Mouse (Mus musculus) midbrain, embryonic 11.5 days (tissue): ENCODE results near the gene Dpep2nb. TPM values are rescaled to one million over a fixed set of nuclear protein-coding genes. Genes with fewer than 3 reads are reported as not detected.
"Not testable (repeated sequence)": the region's sequence is repeated elsewhere in the genome, so short reads cannot be mapped to it uniquely, and the experiment has no call there.

Experiments used
- ATAC-seq: fragments of 200-750 bp; cut with Nextera tagmentation; 2 replicates; pipeline ENCODE4 v1.8.0; 2017; ENCODE audit warnings: moderate TSS enrichment, moderate library complexity; ENCODE audit not compliant: low FRiP score
- DNase-seq: peaks from one replicate; pipeline ENCODE4 v3.0.0; 2015; ENCODE audit warnings: low spot score; ENCODE audit errors: missing footprints
- H3K27ac ChIP-seq: fragments of 300-500 bp; sonication (generic); 2 replicates; pipeline ENCODE4 v1.5.1; 2014; ENCODE audit warnings: low read depth, low read length
- H3K27me3 ChIP-seq: fragments of 300-500 bp; sonication (generic); 2 replicates; pipeline ENCODE4 v1.6.1; 2014; ENCODE audit warnings: mild to moderate bottlenecking, low read length, moderate library complexity, mixed read lengths; ENCODE audit not compliant: control insufficient read depth, insufficient read depth
- H3K36me3 ChIP-seq: fragments of 300-500 bp; sonication (generic); 2 replicates; pipeline ENCODE4 v1.6.1; 2014; ENCODE audit warnings: mild to moderate bottlenecking, low read length, moderate library complexity, mixed read lengths; ENCODE audit not compliant: control insufficient read depth, insufficient read depth
- H3K4me1 ChIP-seq: fragments of 300-500 bp; sonication (generic); 2 replicates; pipeline ENCODE4 v1.6.1; 2014; ENCODE audit warnings: low read length; ENCODE audit not compliant: control insufficient read depth, insufficient read depth
- H3K4me2 ChIP-seq: fragments of 300-500 bp; sonication (generic); 2 replicates; pipeline ENCODE4 v1.6.1; 2014; ENCODE audit warnings: mild to moderate bottlenecking, moderate library complexity
- H3K4me3 ChIP-seq: fragments of 300-500 bp; sonication (generic); 2 replicates; pipeline ENCODE4 v1.5.1; 2014; ENCODE audit warnings: low read depth, low read length
- H3K9ac ChIP-seq: fragments of 300-500 bp; sonication (generic); 2 replicates; pipeline ENCODE4 v1.6.1; 2014; ENCODE audit warnings: low read length
- H3K9me3 ChIP-seq: fragments of 300-500 bp; sonication (generic); 2 replicates; pipeline ENCODE4 v1.6.1; 2016; ENCODE audit warnings: low read length; ENCODE audit not compliant: control insufficient read depth
- WGBS: fragments of 180-500 bp; shearing (Covaris S2); extraction: QIAGEN DNeasy Blood & Tissue Kit; methylation state at CpG from one replicate; pipeline ENCODE4 v1.1.7; 2014; 5-methylcytosine and 5-hydroxymethylcytosine counted together
- polyA plus RNA-seq: library from polyadenylated mRNA; unstranded; fragments of >200 nt; fragmentation: Nextera tagmentation; extraction: Ambion mirVana; gene quantifications from 2 replicates; pipeline ENCODE4 v1.2.1, GENCODE M21; 2014

Dpep2nb gene
- polyA plus RNA-seq, 1 experiment from 2014 or later, result not detected

DNA sequence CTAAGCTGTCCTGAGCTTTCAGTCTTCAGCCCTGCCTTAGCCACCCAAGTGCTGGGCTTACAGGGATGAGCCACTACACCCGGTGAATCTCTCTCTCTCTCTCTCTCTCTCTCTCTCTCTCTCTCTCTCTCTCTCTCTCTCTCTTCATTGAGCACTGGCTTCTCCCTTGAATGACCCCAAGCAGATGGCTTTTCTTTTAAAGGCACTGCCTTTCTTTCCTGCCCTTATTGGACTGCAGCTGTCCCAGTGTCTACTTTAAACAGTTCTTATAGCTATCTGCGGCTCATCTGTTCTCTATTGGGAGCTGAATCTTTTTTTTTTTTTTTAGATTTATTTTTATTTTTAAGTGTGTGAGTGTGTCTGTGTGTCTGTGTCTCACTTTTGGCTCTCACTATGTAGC lies 37.3 kb upstream of the Dpep2nb start:
- no peak for ATAC-seq
- no peak overlapping the region for H3K27ac ChIP-seq
- no peak overlapping the region for H3K4me2 ChIP-seq
- no peak for DNase-seq
- no peaks in the 10 kb centered on the region for H3K9me3 ChIP-seq
- H3K4me1 ChIP-seq, result no peaks in the 10 kb centered on the region
- no peak overlapping the region for H3K9ac ChIP-seq
- no peaks in the 10 kb centered on the region for H3K27me3 ChIP-seq
- H3K4me3 ChIP-seq, result no peak overlapping the region
- no peaks in the 10 kb centered on the region for H3K36me3 ChIP-seq
- WGBS, result 85% methylated on average over 2 of the region's 2 CpGs

DNA sequence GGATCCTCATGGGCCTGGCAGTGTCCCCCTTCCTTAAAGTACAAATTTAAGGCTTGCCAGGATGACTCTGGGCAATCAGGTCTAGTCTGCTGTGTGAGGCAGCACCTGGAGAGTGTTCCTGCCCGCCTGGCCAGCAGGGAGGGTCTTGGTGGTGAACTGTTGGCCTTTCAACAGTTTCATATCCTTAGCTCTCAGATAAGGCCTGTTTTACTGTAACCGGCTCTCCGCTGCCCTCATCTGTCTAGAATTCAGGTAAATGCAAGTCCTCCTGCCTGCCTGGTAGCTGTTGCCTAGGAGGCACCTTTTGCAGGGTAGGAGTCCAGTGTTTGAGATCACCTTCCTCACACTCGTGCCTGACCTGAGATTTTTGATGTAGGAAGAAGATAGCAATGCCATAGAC lies 34.4 kb upstream of the Dpep2nb start:
- Histone ChIP-seq H3K4me1 (no peaks in the 10 kb centered on the region), H3K27me3 (no peaks in the 10 kb centered on the region), H3K27ac (no peak overlapping the region), H3K9ac (no peak overlapping the region), H3K9me3 (no peaks in the 10 kb centered on the region), H3K4me2 (no peak overlapping the region), H3K4me3 (no peak overlapping the region), H3K36me3 (no peaks in the 10 kb centered on the region)
- ATAC-seq (no peak), DNase-seq (no peak)
- 84% methylated on average over 4 of the region's 4 CpGs for WGBS

DNA sequence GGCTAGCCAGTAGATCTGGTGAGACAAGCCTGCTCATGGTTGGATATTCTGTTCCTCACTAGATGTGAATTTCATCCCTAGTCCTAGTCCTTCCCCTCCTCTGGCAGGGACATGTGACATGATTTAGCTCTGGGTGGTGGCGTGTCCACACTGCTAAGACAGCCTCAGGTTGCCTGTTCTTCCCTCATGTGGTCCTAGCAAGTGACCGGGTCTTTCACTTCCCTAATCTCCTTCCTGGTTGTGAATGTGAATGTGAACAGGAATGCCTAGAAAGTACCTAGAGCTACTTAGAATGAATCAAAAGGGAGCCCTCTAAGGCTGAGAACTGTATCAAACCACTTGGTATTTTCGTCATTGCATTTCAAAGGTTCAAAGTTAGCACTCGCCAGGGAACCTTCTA lies 33.8 kb upstream of the Dpep2nb start:
- WGBS, result 86% methylated on average over 4 of the region's 4 CpGs
- Histone ChIP-seq H3K27me3 (no peaks in the 10 kb centered on the region), H3K4me3 (no peak overlapping the region), H3K36me3 (no peaks in the 10 kb centered on the region), H3K9me3 (no peaks in the 10 kb centered on the region), H3K9ac (no peak overlapping the region), H3K27ac (no peak overlapping the region), H3K4me1 (no peaks in the 10 kb centered on the region), H3K4me2 (no peak overlapping the region)
- ATAC-seq (no peak), DNase-seq (no peak)

DNA sequence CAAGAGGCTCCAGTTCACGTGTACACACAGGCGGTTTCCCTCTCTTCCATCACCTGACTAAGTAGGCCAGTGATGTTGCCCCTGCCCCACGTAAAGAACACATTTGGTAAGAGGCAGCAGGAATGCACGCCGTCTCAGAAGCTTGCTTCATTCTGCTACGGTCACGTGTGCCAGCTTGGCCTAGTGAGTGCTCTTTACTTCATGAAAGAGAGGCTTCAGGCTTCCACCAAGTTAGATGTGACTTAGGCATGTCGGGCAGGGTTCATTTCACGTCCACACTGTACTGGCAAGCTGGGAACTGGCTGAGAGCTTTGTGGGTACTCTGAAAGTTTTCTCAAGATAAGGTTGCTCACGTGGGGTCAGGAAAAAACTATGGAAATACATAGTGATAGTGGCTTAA lies 32.9 kb upstream of the Dpep2nb start:
- H3K4me1 ChIP-seq, result no peaks in the 10 kb centered on the region

DNA sequence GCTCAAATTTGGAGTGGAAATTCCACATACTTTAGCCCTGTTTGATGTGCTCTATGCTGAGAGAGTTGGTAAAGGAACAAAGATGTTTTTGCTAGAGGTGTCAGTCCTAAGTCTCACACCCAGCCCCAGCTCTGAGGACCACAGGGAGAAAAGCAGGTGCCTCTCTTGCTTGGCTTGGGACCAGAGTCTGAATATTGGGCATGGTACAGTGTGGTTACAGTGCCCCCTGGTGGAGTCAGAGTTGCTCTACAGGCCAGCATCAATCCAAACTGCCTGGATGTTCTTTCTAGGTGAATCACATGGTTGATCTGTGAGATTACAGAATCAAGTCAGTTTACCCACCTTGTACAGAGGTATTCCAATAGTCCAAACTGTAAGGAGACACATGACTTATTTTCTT lies 16.7 kb upstream of the Dpep2nb start:
- DNase-seq, result peak; percentile 91
- no peak for ATAC-seq
- H3K4me2 ChIP-seq, result no peak overlapping the region

More for the DNA sequence above, 32.9 kb upstream of the Dpep2nb start:
- DNase-seq, result no peak
- 94% methylated on average over 10 of the region's 10 CpGs for WGBS
- H3K36me3 ChIP-seq, result no peaks in the 10 kb centered on the region
- no peaks in the 10 kb centered on the region for H3K9me3 ChIP-seq
- H3K4me2 ChIP-seq, result no peak overlapping the region
- no peak overlapping the region for H3K4me3 ChIP-seq
- no peak overlapping the region for H3K27ac ChIP-seq
- no peak overlapping the region for H3K9ac ChIP-seq
- no peaks in the 10 kb centered on the region for H3K27me3 ChIP-seq
- ATAC-seq, result no peak

DNA sequence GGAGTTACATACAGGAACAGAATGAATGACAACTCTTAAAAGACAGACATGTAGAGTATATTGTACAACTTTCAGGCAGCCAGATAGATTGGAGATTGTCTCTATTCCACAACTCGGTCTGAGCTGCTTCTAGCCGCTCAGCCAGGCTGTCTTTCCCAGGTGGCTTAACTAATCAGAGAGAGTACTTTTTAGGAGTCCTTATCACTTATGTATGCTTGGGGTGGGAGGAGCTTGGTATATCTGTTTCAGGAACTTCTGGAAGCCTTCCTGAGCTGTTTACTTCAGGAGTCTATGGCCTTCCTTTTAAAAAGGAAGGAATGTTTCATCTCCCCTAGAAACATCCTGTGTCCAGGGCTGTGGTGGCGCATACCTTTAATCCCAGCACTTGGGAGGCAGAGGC lies 12.3 kb upstream of the Dpep2nb start:
- Histone ChIP-seq H3K27me3 (no peaks in the 10 kb centered on the region), H3K9ac (no peak overlapping the region), H3K4me3 (no peak overlapping the region), H3K4me1 (no peaks in the 10 kb centered on the region), H3K4me2 (no peak overlapping the region), H3K36me3 (0 out of 2 replicates have a peak, but pooled peaks cover 2% of the 10 kb centered on the region), H3K27ac (no peak overlapping the region), H3K9me3 (no peaks in the 10 kb centered on the region)
- WGBS, result 94% methylated on average over 3 of the region's 3 CpGs
- ATAC-seq (no peak), DNase-seq (no peak)

More for the DNA sequence above, 16.7 kb upstream of the Dpep2nb start:
- Histone ChIP-seq H3K27ac (no peak overlapping the region), H3K4me1 (no peaks in the 10 kb centered on the region), H3K27me3 (no peaks in the 10 kb centered on the region), H3K9ac (no peak overlapping the region), H3K4me3 (no peak overlapping the region), H3K9me3 (no peaks in the 10 kb centered on the region), H3K36me3 (no peaks in the 10 kb centered on the region)

DNA sequence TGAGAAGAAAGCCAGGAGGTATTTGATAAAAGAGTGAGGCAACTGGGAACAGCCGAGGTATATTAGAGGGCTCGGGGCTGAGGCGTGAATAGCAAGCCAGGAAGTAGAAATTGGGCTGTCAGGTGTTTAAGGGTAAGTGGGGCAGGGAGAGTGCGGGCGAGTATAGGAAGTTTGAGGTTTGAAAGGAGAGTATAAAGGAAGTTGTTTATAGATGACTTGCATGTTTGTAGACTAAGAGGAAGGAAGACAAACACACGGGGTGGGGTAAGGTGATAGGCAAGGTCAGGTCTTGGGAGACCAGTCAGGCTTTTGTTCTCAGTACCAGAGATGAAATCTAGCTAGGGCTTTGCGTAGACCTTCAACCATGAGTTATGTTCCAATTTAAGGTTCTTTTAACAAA lies 11.4 kb upstream of the Dpep2nb start:
- ATAC-seq (no peak), DNase-seq (no peak)
- H3K9me3 ChIP-seq, result no peaks in the 10 kb centered on the region
- H3K36me3 ChIP-seq, result 0 out of 2 replicates have a peak, but pooled peaks cover 2% of the 10 kb centered on the region
- no peaks in the 10 kb centered on the region for H3K27me3 ChIP-seq
- no peak overlapping the region for H3K4me3 ChIP-seq
- no peak overlapping the region for H3K4me2 ChIP-seq
- no peak overlapping the region for H3K9ac ChIP-seq
- H3K4me1 ChIP-seq, result no peaks in the 10 kb centered on the region
- no peak overlapping the region for H3K27ac ChIP-seq
- whole genome bisulfite sequencing, result 95% methylated on average over 7 of the region's 7 CpGs

DNA sequence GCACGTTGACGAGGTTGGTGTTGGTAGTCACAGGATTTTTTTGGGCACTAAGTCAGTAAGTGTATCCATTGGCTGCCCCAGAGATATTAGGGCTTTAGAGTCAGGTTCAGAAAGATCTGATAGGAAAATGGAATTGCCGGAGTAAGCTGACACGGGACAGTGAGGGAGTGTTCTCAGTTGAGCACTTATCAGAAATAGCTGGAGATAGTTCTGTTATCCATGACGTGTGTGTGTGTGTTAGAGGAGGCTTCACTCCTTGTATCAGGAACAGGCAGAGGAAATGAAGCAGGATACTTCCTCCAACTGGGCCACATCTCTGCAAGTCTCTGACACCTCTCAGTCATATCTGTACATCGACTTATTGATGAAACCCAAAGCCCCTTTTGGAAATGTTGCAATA lies 10.5 kb upstream of the Dpep2nb start:
- Histone ChIP-seq H3K4me2 (no peak overlapping the region), H3K27me3 (no peaks in the 10 kb centered on the region), H3K4me1 (no peaks in the 10 kb centered on the region), H3K9me3 (no peaks in the 10 kb centered on the region), H3K27ac (no peak overlapping the region), H3K36me3 (0 out of 2 replicates have a peak, but pooled peaks cover 2% of the 10 kb centered on the region), H3K9ac (no peak overlapping the region), H3K4me3 (no peak overlapping the region)
- 91% methylated on average over 6 of the region's 6 CpGs for WGBS
- DNase-seq, result no peak
- ATAC-seq, result no peak

DNA sequence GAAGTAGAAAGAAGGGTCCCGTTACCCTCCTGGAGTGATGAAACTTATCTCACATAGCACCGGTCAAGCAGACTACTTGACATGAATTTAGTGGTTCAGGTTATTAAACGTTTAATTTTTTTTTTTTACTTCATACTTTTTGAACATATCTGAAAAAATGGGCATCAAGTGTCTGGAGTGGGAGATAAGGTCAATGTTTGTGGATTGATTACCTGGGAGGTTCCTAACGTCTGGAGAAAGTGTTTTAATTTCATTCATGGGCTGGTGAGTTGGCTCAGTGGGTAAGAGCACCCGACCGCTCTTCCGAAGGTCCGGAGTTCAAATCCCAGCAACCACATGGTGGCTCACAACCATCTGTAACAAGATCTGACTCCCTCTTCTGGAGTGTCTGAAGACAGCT lies 6.4 kb upstream of the Dpep2nb start:
- not testable (repeated sequence) for ATAC-seq, H3K27ac ChIP-seq, H3K9me3 ChIP-seq, H3K27me3 ChIP-seq, H3K9ac ChIP-seq, DNase-seq, H3K36me3 ChIP-seq
- peak overlapping the region; percentile 97 for H3K4me2 ChIP-seq
- H3K4me3 ChIP-seq, result peak overlapping the region; percentile 94; the same call in 1 of the 2 replicates
- WGBS, result 84% methylated on average over 8 of the region's 8 CpGs
- H3K4me1 ChIP-seq, result peaks cover 10% of the 10 kb centered on the region

DNA sequence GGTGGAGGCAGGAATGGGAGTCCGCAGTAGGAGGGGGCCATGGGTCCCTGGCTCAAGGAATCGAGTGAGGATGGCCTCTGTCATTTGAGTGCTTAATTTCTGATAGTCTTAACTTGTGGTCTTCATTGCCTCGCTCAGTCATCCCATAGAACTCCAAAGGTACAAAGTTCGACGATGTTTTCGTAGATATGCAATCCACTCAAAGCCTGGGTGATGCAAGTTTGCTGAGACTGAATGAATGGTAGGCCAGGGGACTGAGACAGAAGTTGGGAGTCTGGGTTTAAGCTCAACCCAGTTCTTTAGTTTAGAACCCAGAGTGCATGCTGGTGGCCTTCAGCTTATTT lies 5.8 kb upstream of the Dpep2nb start, which contains the start of gene Ddx28:
TSS of gene Ddx28 (minus strand) at position 240 of the 344 bp plus-strand sequence.
- Histone ChIP-seq H3K27ac (no peak within 1 kb of the TSS; the same call in 1 of the 2 replicates), H3K27me3 (no peaks in the 10 kb centered on the region), H3K4me3 (peak within 1 kb of the TSS; percentile 94), H3K4me1 (peaks cover 10% of the 10 kb centered on the region), H3K9ac (peak within 1 kb of the TSS; percentile 90), H3K4me2 (peak within 1 kb of the TSS; percentile 97), H3K36me3 (no peaks in the 10 kb centered on the region), H3K9me3 (no peaks in the 10 kb centered on the region)
- DNase-seq (no peak), ATAC-seq (peak; percentile 43; the same call in 1 of the 2 replicates)
- WGBS, result 4% methylated on average over 6 of the region's 6 CpGs
